Mouse (Mus musculus) CD8-positive naive resting alpha-beta T cell, adult 57 days (primary cell): ENCODE measurements around the gene Ifna14. TPM values are rescaled to one million over a fixed set of nuclear protein-coding genes. Genes with fewer than 3 reads are reported as not detected.

Source experiments
- total RNA-seq: library from RNA; stranded (reverse); gene quantifications from one replicate; pipeline ENCODE4 v1.2.4, GENCODE M21; 2023

Gene Ifna14
- total RNA-seq: not detected

DNA sequence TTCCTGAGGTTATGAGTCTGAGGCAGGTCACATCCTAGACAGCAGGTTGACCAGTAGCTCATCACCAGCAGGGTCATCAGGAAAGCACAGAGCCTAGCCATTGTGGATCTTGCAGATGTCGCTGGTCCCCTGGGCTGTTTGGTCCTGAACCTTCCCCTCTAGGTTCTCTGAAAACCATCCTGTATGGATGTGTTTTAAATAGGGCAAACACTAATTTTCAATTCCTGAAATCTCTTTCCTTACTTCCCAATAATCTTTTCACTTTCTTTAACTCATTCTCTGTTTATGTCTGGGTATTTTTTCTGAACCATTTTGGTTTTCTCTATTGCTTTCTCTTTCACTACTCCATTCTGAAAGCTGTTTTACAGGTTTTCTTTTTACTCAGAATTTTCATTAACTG lies at the start of gene Ifna14:
Gene Ifna14 (minus strand): TSS at position 101 of the 400 bp plus-strand sequence.

GRCm38 (mm10) chr4:88603276-88603675 lies 31.7 kb upstream of the Ifna14 start, which contains the start of gene Ifna12:
TSS of gene Ifna12 (minus strand) at chr4:88603376.

DNA sequence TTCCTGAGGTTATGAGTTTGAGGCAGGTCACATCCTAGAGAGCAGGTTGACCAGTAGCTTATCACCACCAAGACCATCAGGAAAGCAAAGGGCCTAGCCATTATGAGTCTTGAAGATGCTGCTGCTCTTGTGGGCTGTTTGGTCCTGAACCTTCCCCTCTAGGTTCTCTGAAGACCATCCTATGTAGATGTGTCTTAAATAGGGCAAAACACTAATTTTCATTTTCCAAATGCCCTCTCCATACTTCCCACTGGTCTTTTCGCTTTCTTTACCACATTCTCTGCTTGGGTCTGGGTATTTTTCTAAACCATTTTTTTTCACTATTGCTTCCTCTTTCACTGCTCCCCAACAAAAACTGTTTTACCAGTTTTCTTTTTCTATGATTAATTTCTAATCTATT lies 20.7 kb upstream of the Ifna14 start, which contains the start of gene Ifna9:
Gene Ifna9 (minus strand): TSS at position 101 of the 400 bp plus-strand sequence.

DNA sequence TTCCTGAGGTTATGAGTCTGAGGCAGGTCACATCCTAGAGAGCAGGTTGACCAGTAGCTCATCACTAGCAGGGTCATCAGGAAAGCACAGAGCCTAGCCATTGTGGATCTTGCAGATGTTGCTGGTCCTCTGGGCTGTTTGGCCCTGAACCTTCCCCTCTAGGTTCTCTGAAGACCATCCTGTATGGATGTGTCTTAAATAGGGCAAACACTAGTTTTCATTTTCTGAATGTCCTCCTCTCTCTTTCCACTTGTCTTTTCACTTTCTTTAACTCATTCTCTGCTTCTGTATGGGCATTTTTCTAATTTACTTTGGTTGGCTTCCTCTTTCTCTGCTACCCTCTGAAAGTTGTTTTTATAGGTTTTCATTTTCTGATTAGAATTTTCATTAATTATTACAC lies 13.5 kb downstream of the Ifna14 start, which contains the start of gene Ifna15:
Gene Ifna15 (minus strand): TSS at position 101 of the 400 bp plus-strand sequence.

GRCm38 (mm10) chr4:88522674-88523073 lies 48.9 kb downstream of the Ifna14 start, which contains the start of gene Ifnb1:
TSS of gene Ifnb1 (minus strand) at chr4:88522774.

Other genes with a start within 250 kb of the Ifna14 start
- gene Hacd4, start 132.9 kb downstream of the Ifna14 start, total RNA-seq: 0.24 TPM
- gene Ifnb1, start 49.0 kb downstream of the Ifna14 start, total RNA-seq: not detected
- not detected for gene Ifna15, start 13.6 kb downstream of the Ifna14 start, total RNA-seq
- not detected for gene Ifna9, start 20.6 kb upstream of the Ifna14 start, total RNA-seq
- not detected for gene Ifna12, start 31.6 kb upstream of the Ifna14 start, total RNA-seq
- gene C87499, start 62.6 kb upstream of the Ifna14 start, total RNA-seq: not detected
- not detected for gene Ifna13, start 72.7 kb upstream of the Ifna14 start, total RNA-seq
- not detected for gene Ifna16, start 105.1 kb upstream of the Ifna14 start, total RNA-seq
- not detected for gene Ifna2, start 112.1 kb upstream of the Ifna14 start, total RNA-seq
- gene Ifnab, start 119.6 kb upstream of the Ifna14 start, total RNA-seq: not detected
- 1.4 TPM for gene Gm26566, start 150.0 kb upstream of the Ifna14 start, total RNA-seq
- gene Klhl9, start 150.7 kb upstream of the Ifna14 start, total RNA-seq: 38.7 TPM
- gene Gm13271, start 183.1 kb upstream of the Ifna14 start, total RNA-seq: not detected
- gene Gm13283, start 188.3 kb upstream of the Ifna14 start, total RNA-seq: not detected
- not detected for gene Gm13290, start 202.0 kb upstream of the Ifna14 start, total RNA-seq
- gene Gm13289, start 205.1 kb upstream of the Ifna14 start, total RNA-seq: not detected
- not detected for gene Gm13272, start 208.1 kb upstream of the Ifna14 start, total RNA-seq
- not detected for gene Ifnz, start 210.3 kb upstream of the Ifna14 start, total RNA-seq
- gene Gm13276, start 213.9 kb upstream of the Ifna14 start, total RNA-seq: not detected
- not detected for gene Gm13277, start 216.8 kb upstream of the Ifna14 start, total RNA-seq
- gene Gm13278, start 219.8 kb upstream of the Ifna14 start, total RNA-seq: not detected
- gene Gm13275, start 222.7 kb upstream of the Ifna14 start, total RNA-seq: not detected
- gene Gm13279, start 225.6 kb upstream of the Ifna14 start, total RNA-seq: not detected
- not detected for gene Gm13285, start 227.9 kb upstream of the Ifna14 start, total RNA-seq
- gene Gm13287, start 231.5 kb upstream of the Ifna14 start, total RNA-seq: not detected
- gene Gm13288, start 233.7 kb upstream of the Ifna14 start, total RNA-seq: not detected
- not detected for gene Ifna7, start 244.4 kb upstream of the Ifna14 start, total RNA-seq
- gene Ifna11, start 248.2 kb upstream of the Ifna14 start, total RNA-seq: not detected